Mouse (Mus musculus) stomach, embryonic 14.5 days (tissue): ENCODE measurements at regions not wholly inside any gene's neighbourhood (a gene's known extent, or its start where the extent isn't known, plus 50 kb on each side); places are given as distances from the start of the nearest gene placed in this dataset.

ENCODE experiments used
- ATAC-seq: fragments of 200-750 bp; cut with Nextera tagmentation; 2 replicates; pipeline ENCODE4 v1.8.0; 2017; ENCODE audit warnings: low read depth, moderate TSS enrichment; ENCODE audit not compliant: insufficient number of reproducible peaks, insufficient read depth, low FRiP score
- H3K27ac ChIP-seq: fragments of 300-500 bp; sonication (generic); 2 replicates; pipeline ENCODE4 v1.5.1; 2014; ENCODE audit warnings: mild to moderate bottlenecking, low read length, moderate library complexity, mixed read lengths
- H3K27me3 ChIP-seq: fragments of 300-500 bp; sonication (generic); 2 replicates; pipeline ENCODE4 v1.6.1; 2014; ENCODE audit warnings: low read length, control low read depth, mixed read lengths; ENCODE audit not compliant: control insufficient read depth, insufficient read depth
- H3K36me3 ChIP-seq: fragments of 300-500 bp; sonication (generic); 2 replicates; pipeline ENCODE4 v1.6.1; 2014; ENCODE audit warnings: mild to moderate bottlenecking, control low read depth, low read length, moderate library complexity, mixed read lengths; ENCODE audit not compliant: control insufficient read depth, insufficient read depth
- H3K4me1 ChIP-seq: fragments of 300-500 bp; sonication (generic); 2 replicates; pipeline ENCODE4 v1.6.1; 2014; ENCODE audit warnings: low read length, control low read depth, mixed read lengths; ENCODE audit not compliant: control insufficient read depth, insufficient read depth
- H3K4me2 ChIP-seq: fragments of 300-500 bp; sonication (generic); replicated peaks from 2 replicates; pipeline ENCODE4 v1.6.1; 2014; ENCODE audit warnings: low read depth, low read length, control low read depth
- H3K4me3 ChIP-seq: fragments of 300-500 bp; sonication (generic); 2 replicates; pipeline ENCODE4 v1.5.1; 2014; ENCODE audit warnings: low read depth, low read length, control low read depth
- H3K9ac ChIP-seq: fragments of 300-500 bp; sonication (generic); replicated peaks from 2 replicates; pipeline ENCODE4 v1.6.1; 2014; ENCODE audit warnings: low read depth, mild to moderate bottlenecking, control low read depth, low read length, moderate library complexity, mixed read lengths
- H3K9me3 ChIP-seq: fragments of 300-500 bp; sonication (generic); 2 replicates; pipeline ENCODE4 v1.6.1; 2016; ENCODE audit warnings: low read depth, low read length, control low read depth; ENCODE audit not compliant: control insufficient read depth
- WGBS: fragments of 180-500 bp; shearing (Covaris S2); extraction: QIAGEN DNeasy Blood & Tissue Kit; methylation state at CpG from one replicate; pipeline ENCODE4 v1.1.7; 2014; 5-methylcytosine and 5-hydroxymethylcytosine counted together

GRCm38 (mm10) chr2:167754929-167755551, 65.4 kb upstream of the Tmem189 start:
- Histone ChIP-seq H3K27ac (no peak overlapping the region), H3K9ac (no peak overlapping the region), H3K4me3 (no peak overlapping the region), H3K4me1 (peaks cover 5% of the 10 kb centered on the region; the same call in 1 of the 2 replicates), H3K36me3 (no peaks in the 10 kb centered on the region), H3K27me3 (no peaks in the 10 kb centered on the region), H3K9me3 (no peaks in the 10 kb centered on the region), H3K4me2 (no peak overlapping the region)
- WGBS = 67% methylated on average over 22 of the region's 22 CpGs
- ATAC-seq = no peak

- H3K27me3 ChIP-seq = no peaks in the 10 kb centered on the region
- no peak for ATAC-seq
- no peak overlapping the region for H3K4me3 ChIP-seq
- 68% methylated on average over 9 of the region's 9 CpGs for WGBS
- H3K27ac ChIP-seq = no peak overlapping the region
- no peak overlapping the region for H3K4me2 ChIP-seq
- H3K9ac ChIP-seq = no peak overlapping the region
- H3K4me1 ChIP-seq = peaks cover 5% of the 10 kb centered on the region; the same call in 1 of the 2 replicates
- no peaks in the 10 kb centered on the region for H3K9me3 ChIP-seq
- H3K36me3 ChIP-seq = no peaks in the 10 kb centered on the region
Measured at GRCm38 (mm10) chr2:167753898-167754297, 64.3 kb upstream of the Tmem189 start.

- Histone ChIP-seq H3K4me1 (peaks cover 6% of the 10 kb centered on the region; the same call in 1 of the 2 replicates), H3K9ac (no peak overlapping the region), H3K27me3 (no peaks in the 10 kb centered on the region), H3K4me2 (no peak overlapping the region), H3K9me3 (no peaks in the 10 kb centered on the region), H3K27ac (no peak overlapping the region), H3K4me3 (no peak overlapping the region), H3K36me3 (no peaks in the 10 kb centered on the region)
- WGBS = 70% methylated on average over 12 of the region's 12 CpGs
- ATAC-seq = no peak
Measured at GRCm38 (mm10) chr2:167752805-167753556, 63.4 kb upstream of the Tmem189 start.

- Histone ChIP-seq H3K4me3 (no peak overlapping the region), H3K27ac (no peak overlapping the region), H3K4me2 (no peak overlapping the region), H3K4me1 (peaks cover 14% of the 10 kb centered on the region), H3K9ac (no peak overlapping the region), H3K36me3 (no peaks in the 10 kb centered on the region), H3K27me3 (no peaks in the 10 kb centered on the region), H3K9me3 (no peaks in the 10 kb centered on the region)
- WGBS = 91% methylated on average over 2 of the region's 2 CpGs
- ATAC-seq = no peak
Measured at GRCm38 (mm10) chr2:167751585-167751984, 62.0 kb upstream of the Tmem189 start.

GRCm38 (mm10) chr2:167748297-167748696, 58.7 kb upstream of the Tmem189 start:
- no peak overlapping the region for H3K27ac ChIP-seq
- no peaks in the 10 kb centered on the region for H3K27me3 ChIP-seq
- no peaks in the 10 kb centered on the region for H3K9me3 ChIP-seq
- no peak overlapping the region for H3K9ac ChIP-seq
- H3K4me3 ChIP-seq = no peak overlapping the region
- H3K36me3 ChIP-seq = no peaks in the 10 kb centered on the region
- H3K4me2 ChIP-seq = no peak overlapping the region
- peaks cover 25% of the 10 kb centered on the region for H3K4me1 ChIP-seq
- no peak for ATAC-seq
- WGBS = 92% methylated on average over 6 of the region's 6 CpGs

- H3K4me1 ChIP-seq = peaks cover 25% of the 10 kb centered on the region
- no peak overlapping the region for H3K4me3 ChIP-seq
- no peaks in the 10 kb centered on the region for H3K9me3 ChIP-seq
- no peaks in the 10 kb centered on the region for H3K36me3 ChIP-seq
- no peak overlapping the region for H3K9ac ChIP-seq
- H3K27me3 ChIP-seq = no peaks in the 10 kb centered on the region
- peak; percentile 62; the same call in 1 of the 2 replicates for ATAC-seq
- H3K4me2 ChIP-seq = no peak overlapping the region
- H3K27ac ChIP-seq = peak overlapping the region; percentile 79
- WGBS = 62% methylated on average over 13 of the region's 13 CpGs
Measured at GRCm38 (mm10) chr2:167747164-167747843, 57.7 kb upstream of the Tmem189 start.

- 82% methylated on average over 4 of the region's 4 CpGs for WGBS
- no peak overlapping the region for H3K4me2 ChIP-seq
- no peak for ATAC-seq
- H3K27ac ChIP-seq = peak overlapping the region; percentile 79; the same call in 1 of the 2 replicates
- H3K27me3 ChIP-seq = no peaks in the 10 kb centered on the region
- H3K9ac ChIP-seq = no peak overlapping the region
- H3K4me1 ChIP-seq = peaks cover 25% of the 10 kb centered on the region
- no peaks in the 10 kb centered on the region for H3K36me3 ChIP-seq
- no peak overlapping the region for H3K4me3 ChIP-seq
- H3K9me3 ChIP-seq = no peaks in the 10 kb centered on the region
Measured at GRCm38 (mm10) chr2:167746344-167746743, 56.7 kb upstream of the Tmem189 start.

- WGBS = 70% methylated on average over 6 of the region's 6 CpGs
- H3K9me3 ChIP-seq = no peaks in the 10 kb centered on the region
- ATAC-seq = no peak
- H3K9ac ChIP-seq = no peak overlapping the region
- peaks cover 25% of the 10 kb centered on the region for H3K4me1 ChIP-seq
- H3K4me3 ChIP-seq = no peak overlapping the region
- H3K27me3 ChIP-seq = no peaks in the 10 kb centered on the region
- H3K27ac ChIP-seq = no peak overlapping the region
- no peaks in the 10 kb centered on the region for H3K36me3 ChIP-seq
- H3K4me2 ChIP-seq = no peak overlapping the region
Measured at GRCm38 (mm10) chr2:167745409-167745808, 55.8 kb upstream of the Tmem189 start.
